Mouse (Mus musculus) left cerebral cortex, postnatal 10 days (tissue): ENCODE measurements around the gene Pkig. TPM values are rescaled to one million over a fixed set of nuclear protein-coding genes. Genes with fewer than 3 reads are reported as not detected.
"Not testable (repeated sequence)": the region's sequence is repeated elsewhere in the genome, so short reads cannot be mapped to it uniquely, and the experiment has no call there.

Experiments
- DNase-seq, 2 experiments: peaks; one replicate each; pipeline ENCODE4 v3.0.0; 2021 to 2022; ENCODE audit warnings: low spot score in 2 of 2, mixed read lengths in 1 of 2; ENCODE audit errors: extremely low spot score in 1 of 2
- intact Hi-C: fragments of 180-260 bp; cut with DNase I; formaldehyde crosslinking; loops from one replicate; pipeline ENCODE4 v1.15.1; 2025
- total RNA-seq, 2 experiments: library from RNA; stranded (reverse); gene quantifications; 2 replicates each; pipeline ENCODE4 v1.2.3; 2021

The Pkig gene
- total RNA-seq, 2 experiments from 2014 or later = 95.0 to 98.5 TPM

GRCm38 (mm10) chr2:163670872-163671594 is 12.8 kb downstream of the Pkig start:
- intact Hi-C loops = no loop called here
- no peak for DNase-seq

- intact Hi-C loops = no loop called here
Observed at GRCm38 (mm10) chr2:163674397-163674796, 16.2 kb downstream of the Pkig start.

DNA sequence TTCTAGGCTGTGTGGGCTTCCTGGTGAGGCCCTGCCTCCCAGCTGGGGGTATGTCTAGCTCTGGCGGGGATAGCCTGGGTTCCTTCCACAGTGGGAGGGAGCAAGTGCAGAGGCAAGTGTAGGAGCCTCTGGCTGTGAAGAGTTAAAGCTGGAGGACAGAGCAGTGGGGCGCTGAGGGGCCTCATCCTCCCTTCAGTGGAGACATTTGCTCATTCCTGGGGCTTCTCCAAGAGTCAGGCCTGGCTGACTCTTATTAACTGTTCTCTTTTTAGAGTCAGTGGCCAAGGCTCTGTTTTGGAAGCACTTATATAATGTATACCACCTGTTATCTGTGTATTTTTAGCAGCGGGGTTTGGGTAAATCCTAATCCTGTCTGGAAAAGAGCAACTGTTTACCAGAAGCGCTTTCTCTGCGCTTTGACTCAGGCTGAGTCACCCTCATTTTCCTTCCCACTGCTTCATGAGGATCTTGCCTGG is 17.0 kb downstream of the Pkig start:
- no peak for DNase-seq
- intact Hi-C loops = no loop called here

More at GRCm38 (mm10) chr2:163674397-163674796, 16.2 kb downstream of the Pkig start:
- no peak for DNase-seq

DNA sequence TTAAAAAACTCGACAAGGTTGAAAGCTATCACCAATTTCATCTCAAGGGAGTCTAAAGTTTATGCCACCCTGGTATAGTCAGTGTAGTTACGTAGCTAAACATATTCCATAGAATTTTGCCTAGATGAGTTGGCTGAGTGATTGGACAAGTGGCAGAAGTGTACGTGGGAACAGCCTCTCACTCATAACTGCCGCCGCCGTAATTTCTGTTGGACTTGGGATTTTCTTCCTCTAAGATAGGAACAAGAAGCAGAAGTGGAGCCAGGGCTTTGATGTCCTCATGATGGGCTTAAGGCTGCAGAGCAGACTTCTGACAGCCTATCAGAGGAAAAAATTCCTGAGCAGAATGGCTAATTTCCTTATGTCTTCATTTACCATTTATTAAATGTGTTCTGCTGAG is 17.5 kb downstream of the Pkig start:
- intact Hi-C loops = no loop called here

DNA sequence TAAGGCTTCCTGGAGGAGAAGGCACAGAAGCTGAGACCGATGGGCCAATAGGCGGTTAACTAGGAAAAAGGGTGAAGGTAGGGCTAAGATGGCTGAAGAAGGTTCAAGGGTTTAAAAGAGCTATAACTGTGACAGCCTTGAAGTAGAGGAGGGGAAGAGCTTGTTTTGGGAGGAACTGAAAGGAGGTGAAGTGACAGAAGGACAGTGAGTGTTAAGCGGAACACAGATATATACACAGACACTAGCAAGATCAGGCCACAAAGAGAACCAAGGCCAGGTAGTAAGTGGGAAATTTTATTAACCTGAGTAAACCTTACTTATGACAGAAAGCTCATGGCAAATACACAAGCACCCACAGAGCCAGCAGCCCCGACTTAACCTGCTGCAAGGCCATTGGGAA is 18.1 kb downstream of the Pkig start:
- intact Hi-C loops = no loop called here
- DNase-seq = no peak

More for the DNA sequence above, 17.5 kb downstream of the Pkig start:
- DNase-seq = no peak

DNA sequence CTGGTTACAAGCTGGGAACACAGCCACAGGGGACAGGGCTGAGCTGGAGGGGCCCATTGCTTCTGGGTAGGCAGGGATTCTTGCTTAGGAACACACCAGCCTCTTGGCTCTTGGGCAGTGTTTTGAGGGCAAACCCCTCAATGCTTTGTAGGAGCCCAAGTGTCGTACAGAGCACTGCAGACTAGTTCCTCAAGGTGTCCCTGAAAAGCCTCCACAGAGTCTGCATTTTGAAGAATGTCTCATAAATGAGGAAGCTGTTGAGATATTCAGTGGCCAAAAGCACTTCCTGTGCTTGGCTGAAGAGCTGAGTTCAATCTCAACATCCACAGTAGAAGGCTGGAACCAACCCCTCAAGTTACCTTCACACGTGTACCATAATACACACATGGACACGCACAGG is 18.6 kb downstream of the Pkig start:
- DNase-seq = no peak
- intact Hi-C loops = no loop called here

GRCm38 (mm10) chr2:163682344-163682743 is 24.2 kb downstream of the Pkig start:
- DNase-seq = no peak
- intact Hi-C loops = no loop called here

DNA sequence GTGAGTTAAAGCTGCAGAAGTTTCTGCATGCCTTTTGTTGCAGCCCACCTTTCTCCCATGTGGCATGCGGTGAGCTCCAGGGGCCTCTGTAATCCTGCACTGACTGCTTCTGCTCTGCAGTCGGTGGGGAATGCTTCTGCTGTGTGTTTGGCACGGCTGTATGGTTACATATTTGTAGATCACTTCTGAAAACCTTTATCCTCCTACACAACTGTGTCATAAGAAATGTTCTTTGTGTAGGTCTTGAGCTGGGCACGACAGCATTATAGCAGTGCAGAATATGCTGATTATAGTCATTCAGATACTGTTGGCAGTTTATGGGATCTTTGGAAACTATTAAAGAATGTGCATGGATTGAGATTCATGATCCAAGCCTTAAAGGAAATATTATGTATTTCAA is 27.1 kb downstream of the Pkig start:
- intact Hi-C loops = no loop called here

DNA sequence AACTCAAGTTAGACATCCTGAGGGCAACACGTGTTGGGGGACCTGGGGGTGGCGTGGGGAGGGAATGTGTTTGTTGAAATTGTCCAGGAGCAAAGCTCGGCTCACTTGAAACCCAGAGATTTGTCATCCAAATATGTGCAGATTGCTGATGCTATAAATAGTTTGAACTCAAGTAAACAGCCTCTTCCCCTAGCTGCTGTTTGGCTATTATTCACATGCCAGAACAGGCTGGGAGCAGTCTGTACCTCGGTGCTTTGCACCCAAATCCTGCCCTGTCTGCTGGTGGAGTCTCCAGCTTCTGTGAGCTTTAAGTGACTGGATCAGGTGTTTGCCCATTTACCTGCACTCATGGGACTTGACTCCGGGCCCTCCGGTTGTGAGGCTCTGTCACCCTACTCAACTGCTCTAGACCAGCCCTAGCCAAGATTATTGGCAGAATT is 27.6 kb downstream of the Pkig start:
- intact Hi-C loops = no loop called here
- DNase-seq = no peak

More for the DNA sequence above, 27.1 kb downstream of the Pkig start:
- DNase-seq = no peak

- DNase-seq = no peak
- intact Hi-C loops = no loop called here
Observed at GRCm38 (mm10) chr2:163686233-163686632, 28.0 kb downstream of the Pkig start.

- intact Hi-C loops = no loop called here
- DNase-seq = no peak
Observed at GRCm38 (mm10) chr2:163686886-163687285, 28.7 kb downstream of the Pkig start.

DNA sequence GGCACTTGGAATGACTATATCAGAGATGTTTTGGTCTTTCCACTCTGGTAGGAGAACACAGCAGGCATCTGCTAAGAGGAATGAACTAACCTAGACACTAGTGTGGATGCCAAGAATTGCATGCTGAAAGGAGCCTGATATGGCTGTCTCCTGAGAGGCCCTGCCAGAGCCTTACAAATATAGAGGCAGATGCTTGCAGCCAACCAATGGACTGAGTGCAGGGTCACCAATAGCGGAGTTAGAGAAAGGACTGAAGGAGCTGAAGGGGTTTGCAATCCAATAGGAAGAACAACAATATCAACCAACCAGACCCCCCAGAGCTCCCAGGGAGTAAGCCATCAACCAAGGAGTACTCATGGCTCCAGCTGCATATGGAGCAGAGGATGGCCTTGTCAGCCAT is 30.2 kb downstream of the Pkig start:
- intact Hi-C loops, DNase-seq: not testable (repeated sequence)

DNA sequence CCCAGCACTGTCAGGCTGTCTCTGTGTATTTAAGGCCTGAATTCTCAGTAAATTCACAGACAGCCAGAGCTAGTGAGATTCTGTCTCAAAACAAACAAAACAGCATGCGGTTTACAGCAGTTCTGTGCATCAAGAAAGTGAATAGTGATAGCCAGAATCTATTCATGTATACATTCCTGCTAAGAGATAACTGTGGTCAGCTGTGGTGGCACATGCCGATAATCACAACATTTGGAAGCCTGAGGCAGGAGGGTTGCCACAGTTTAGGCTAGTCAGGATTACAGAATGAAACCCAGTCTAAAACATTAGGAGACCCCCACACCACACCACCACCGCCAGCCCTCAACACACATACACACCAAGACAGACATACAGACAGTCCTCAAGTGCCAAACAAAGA is 31.6 kb downstream of the Pkig start:
- no peak for DNase-seq
- intact Hi-C loops = no loop called here

GRCm38 (mm10) chr2:163690409-163691304 is 32.5 kb downstream of the Pkig start:
- DNase-seq = no peak
- intact Hi-C loops = no loop called here

- no peak for DNase-seq
- intact Hi-C loops = no loop called here
Observed at GRCm38 (mm10) chr2:163691846-163692605, 33.8 kb downstream of the Pkig start.

GRCm38 (mm10) chr2:163692873-163693612 is 34.9 kb downstream of the Pkig start:
- intact Hi-C loops = no loop called here
- no peak for DNase-seq

- no peak for DNase-seq
- intact Hi-C loops = no loop called here
Observed at GRCm38 (mm10) chr2:163693716-163694314, 35.6 kb downstream of the Pkig start.

GRCm38 (mm10) chr2:163696763-163697162 is 38.6 kb downstream of the Pkig start:
- intact Hi-C loops = no loop called here
- DNase-seq = no peak
